Mouse (Mus musculus) frontal cortex, postnatal 14 days (tissue): ENCODE measurements around the gene Nr4a1.

Experiments used
- DNase-seq, 2 experiments: peaks; one replicate each; pipeline ENCODE4 v3.0.0; 2022; ENCODE audit warnings: low spot score in 2 of 2

Nr4a1 gene

DNA sequence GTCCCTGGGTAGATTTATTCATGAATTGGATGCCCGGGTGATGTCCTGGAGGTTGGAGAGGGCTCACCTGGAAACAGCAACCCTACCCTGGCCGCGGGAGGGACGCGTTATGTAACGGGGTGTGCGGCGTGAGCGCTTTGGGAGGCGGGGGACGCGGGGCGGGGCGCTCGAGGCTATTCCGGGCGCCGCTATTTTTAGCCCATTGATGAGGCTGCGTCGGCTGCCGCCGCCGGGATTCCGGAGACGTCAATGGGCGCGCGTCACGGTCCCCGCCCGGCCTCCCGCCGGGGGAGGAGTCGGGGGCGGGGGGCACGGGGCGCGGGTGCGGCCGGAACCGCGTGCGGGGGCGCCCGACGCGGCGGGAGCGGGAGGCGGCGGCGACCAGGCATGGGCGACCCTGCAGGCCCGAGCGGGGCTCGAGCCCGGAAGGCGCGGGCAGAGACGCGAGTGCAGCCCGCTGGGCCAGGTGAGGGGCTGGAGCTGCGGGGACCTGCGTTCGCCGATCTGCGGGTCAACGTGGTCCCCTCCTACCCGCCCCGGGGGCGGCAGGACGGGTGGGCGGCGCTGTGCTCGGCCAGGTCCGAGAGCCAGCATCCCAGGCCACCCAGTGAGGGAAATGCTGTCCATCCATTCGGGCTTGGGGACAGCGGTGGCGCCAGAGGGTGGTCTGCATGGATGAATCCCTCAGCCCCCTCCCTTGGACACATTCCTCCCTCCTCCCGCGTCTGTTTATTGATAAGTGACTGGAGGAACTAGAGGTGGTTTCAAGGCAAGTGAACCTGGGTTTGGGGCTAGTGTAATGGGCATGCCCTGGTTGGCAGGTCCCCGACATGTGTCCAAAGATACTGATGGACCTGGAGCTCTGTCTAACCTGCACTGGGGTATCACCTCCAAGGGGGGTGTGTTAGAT is at the start of gene Nr4a1:
TSS of gene Nr4a1 (plus strand) at position 384 of the 910 bp plus-strand sequence.
- DNase-seq, result peak; percentile 65 to 71

DNA sequence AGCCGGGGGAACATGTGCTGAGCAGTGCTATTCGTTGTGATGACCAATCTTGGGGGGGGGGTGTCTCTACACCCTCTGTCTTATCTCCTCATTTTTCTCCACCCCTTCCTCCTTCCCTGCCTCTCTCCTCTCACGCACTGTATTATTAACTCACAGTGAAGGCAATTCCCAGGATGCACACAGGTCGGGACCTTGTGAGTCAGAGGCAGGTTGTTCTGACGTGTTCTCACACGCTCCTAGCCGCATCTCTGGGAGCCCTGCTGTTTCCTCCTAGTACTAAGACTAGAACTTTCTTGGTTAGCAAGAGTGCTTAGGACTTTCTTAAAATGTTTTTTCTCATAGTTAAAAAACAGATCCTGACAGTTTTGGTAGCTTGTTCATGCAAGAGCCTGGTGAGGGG is 49.3 kb upstream of the Nr4a1 start:
- DNase-seq, result no peak

DNA sequence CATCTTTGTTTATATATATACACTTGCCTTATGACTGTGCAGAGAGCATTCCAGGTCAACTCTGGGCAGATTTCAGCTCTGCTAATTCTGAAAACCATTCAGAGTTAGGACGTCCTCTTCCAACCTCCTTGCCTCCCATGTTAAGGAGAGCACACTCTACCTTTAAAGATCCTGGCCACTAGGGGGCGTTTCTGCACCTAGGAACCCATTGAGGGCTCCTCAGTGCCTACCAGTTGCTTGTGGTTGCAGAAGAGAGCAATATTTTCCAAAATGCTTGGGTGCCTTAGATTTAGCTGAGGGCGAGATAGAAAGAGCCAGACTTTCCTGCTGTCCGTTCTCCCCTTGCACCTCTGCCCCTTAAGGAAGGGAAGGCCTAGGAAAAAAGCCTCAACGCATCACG is 43.8 kb upstream of the Nr4a1 start:
- DNase-seq, result no peak

DNA sequence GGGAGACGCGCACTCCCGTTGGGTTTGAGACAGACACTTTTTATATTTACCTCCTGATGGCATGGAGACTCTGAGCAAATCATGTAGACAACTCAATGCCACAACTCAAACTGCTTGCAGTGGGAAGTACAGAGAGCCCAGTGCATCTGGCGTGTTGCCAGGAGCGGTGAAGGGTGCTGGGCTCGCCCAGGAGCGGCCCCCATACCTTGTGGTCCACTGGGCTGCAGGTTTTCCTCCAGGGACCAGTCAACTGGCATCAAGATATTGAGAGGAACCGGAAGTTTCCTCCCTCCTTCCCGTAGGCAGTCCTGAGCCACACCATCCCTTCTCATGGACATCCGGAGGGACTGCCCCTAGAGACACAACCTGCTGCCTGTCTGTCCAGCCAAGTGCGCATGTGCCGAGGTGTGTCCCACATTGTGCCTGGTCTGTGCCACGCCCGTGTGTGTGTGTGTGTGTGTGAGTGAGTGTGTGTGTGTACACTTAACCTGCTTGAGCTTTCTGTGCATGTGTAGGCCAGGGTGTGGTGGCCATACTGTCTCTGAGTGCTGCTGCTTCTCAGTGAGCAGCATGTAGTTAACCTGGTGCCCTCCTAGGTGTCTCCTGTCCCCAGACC is 43.0 kb upstream of the Nr4a1 start:
- no peak for DNase-seq

DNA sequence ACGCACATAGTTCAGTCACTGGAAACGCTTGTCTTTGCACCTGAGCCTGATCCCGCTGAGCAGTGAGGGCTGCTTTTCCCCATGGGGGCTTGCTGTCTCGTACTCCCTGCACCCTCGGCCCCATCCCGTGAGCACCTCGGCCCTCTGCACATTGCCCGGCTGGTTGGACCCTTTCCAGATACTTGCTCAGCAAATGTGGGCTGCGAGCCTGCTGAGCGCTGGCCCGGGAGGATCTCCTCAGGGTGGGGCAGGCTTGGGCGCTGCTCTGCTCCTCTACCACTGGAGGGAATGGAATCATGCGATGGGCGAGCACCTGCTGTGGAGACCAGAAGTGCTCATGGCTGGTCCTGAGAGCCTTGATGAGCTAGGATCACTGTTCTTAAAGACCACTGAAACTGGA is 41.6 kb upstream of the Nr4a1 start:
- DNase-seq, result no peak

DNA sequence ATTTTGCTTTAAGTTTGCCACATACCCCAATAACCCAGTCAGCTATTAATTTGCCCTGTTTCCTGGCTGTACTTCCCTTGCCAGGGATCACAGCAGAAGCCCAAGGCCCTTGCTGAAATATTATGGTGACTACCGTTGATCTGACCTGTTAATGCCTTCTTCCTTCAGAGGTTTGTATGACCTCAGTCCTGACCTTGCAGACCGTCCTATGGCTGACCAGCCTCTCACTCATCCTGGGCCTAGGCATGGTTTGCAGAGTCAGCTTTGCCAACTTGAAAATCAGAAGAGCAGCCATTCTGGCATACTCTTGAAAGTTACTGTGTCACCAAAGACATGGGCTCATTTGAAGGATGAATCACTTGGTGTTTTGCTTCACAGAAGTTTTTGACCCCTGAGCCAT is 38.9 kb upstream of the Nr4a1 start:
- DNase-seq, result no peak

DNA sequence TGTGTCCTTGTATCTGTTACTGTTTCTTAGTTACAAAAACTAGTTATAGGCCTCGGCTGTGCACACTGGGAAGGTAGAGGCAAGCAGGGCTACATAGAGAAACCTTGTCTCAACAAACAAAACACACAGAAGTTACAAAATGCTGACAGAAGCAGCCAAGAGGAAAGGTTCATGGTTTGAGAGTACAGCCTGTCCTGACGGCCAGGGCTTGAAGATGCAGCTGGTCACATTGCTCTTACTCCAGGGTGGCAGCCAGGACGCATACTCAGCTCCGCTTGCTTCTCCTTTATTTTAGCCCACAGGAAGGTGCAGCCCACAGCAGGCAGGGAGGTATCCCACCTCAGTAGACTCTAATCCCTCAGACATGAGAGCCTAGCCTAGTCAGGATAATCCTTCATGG is 38.0 kb upstream of the Nr4a1 start:
- DNase-seq, result no peak

DNA sequence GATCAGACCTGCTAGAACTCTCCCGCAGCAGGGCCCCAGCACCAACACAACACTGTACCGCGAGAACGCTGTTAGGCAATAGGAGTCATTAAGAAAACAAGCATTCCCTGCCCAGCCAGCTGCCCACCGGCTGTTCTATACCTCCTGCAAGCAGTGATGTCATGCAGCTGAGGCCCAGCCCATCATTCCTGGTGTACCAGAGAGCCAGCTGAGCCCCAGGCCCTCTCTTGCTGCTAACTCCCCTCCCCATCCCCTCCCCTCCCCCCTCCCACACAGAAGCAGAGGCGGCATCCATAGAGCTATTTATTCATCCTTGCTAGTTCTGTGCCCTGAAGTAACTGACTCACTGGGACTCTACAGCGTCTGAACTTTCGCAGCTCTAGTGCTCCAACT is 33.2 kb upstream of the Nr4a1 start:
- no peak for DNase-seq

DNA sequence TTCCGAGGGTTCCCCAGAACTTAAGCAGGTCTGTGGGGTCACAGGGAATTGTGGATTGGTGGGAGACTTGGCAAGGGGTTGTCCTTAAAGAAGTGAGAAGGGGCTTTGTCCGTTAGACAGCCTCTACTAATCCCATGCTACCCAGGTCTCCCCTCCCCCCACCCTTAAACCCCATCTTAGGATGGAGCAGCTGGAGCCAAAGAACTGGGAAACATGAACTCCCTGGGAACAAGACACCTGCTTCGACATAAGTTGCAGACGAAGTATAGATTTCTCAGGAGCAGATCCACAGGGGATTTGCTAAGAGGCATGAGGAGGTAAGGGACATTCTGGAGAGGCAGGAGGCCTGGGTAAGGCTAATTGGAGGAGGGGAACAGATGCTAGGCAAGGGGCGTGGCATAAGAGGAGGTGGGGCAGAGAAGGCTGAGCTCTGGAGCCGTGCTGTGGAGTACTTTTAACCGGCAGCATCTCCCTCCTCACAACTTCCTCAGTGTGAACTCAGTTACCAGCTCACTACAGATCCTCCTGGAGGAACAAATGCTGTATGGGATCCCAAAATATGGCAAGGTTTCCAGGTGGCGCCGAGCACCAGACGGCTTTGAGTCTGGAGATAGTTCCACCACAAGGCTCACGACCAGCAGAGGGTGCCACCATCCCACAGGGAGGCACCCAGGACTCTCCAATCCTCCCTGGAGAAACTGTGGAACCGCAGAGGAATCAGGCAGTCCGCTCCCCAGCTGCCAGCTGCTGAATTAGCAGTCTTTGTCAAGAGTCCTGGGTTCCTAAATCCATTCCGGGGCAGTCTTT is 32.6 kb upstream of the Nr4a1 start:
- peak; percentile 79 to 86 for DNase-seq

DNA sequence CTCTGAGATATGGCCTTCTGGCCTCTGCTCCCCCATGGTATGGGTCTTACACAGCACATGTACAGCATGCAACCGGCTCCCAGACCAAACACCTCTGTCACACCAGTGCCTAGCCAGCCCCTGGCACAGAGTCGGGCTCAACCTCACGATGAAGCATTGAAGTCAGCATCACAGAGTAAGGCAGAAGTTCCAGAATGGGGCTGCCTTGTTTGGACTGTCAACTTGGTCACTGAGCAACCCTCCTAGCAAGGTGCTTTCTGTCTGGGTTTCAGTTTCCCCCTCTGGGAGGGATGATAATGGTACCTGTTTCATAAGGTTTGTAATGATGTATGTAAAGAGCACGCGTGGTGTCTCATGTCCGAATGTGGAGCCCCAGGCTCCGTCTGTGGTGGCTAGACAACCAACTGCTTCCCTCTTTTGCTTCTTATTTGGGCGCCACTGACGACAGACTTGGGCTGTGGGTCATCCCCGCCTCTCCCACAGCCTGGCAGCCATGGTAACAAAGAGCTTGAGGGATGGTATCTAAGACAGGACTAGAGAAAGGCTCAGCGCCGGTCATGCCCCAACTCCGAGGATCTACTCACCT is 31.1 kb upstream of the Nr4a1 start:
- no peak for DNase-seq

DNA sequence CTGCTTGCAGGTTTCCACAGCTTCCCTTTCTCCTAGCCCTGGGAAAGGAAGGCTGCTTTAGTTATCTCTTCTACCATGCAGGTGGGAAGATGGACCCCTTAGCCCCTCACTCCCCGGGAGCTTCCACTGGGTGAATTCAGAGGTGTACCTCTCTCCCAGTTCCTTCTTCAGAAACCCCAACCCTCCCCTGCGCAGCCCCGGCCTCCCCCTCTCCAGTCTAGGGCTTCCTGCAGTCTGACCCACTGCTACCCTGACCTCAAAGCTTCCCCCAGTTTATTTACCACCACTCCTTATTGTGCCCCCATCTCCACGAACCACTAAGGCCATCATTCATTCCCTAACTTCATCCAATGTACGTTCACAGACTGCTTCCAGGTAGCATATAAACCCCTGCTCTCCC is 30.5 kb upstream of the Nr4a1 start:
- DNase-seq, result no peak

DNA sequence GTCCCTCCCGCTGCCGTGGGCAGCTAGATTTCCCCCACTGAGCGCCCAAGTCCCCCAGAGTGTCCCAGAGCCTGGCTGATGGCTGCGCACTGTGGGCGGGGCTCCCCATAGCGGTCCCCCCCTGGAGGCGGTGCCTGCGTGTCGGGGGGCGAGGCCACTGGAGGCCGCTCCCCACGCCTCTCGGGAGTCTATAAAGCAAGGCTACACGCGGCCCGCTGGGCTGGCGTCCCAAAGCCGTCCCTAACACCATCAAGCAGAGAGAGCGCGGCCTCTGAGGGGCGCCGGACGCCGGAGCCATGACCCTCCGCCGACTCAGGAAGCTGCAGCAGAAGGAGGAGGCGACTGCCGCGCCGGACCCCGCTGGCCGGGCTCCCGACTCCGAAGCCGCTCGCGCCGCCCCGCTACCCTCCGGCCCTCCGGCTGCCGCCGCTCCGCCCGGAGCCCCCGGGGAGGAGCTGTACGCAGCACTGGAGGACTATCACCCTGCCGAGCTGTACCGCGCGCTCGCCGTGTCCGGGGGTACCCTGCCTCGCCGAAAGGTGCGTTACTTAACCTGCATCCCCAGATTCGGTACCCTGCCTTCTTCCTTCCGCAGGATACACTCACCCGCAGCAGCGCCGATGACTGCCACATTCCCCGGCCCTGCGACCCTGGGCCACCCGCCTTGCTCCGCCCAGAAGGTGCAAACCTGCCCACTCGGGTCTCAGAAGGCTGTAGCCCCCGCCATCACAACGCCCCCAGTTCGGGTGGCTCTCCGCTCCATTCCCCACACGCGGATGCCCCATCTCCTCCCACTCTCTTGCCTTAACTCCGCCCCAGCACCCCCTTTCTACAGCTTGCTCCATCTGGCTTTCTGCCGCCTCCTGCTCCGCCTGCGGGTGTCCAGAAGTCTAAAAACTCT is 29.8 kb upstream of the Nr4a1 start, which contains the start of gene Grasp:
TSS of gene Grasp (plus strand) at position 183 of the 901 bp plus-strand sequence.
- DNase-seq, result peak; percentile 76 to 81

DNA sequence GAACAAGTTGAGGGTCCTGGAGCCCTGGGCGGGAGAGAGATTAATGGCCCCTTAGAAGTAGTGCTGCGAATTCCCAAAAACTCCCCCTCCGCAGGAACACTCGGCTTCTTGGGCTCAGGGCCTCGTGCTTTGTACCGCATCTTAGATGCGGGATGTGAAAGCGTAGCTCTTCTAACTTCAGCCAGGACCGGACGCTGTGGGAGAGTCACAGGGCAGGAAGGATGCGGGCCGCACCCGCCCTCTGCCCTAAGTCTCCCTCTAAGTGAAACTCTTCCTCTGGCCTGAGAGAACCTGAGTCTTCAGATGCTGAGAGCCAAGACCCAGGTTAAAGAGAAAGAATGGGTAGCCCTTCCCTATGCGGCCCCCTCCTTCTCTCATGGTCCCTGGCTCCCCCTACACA is 29.1 kb upstream of the Nr4a1 start:
- no peak for DNase-seq

DNA sequence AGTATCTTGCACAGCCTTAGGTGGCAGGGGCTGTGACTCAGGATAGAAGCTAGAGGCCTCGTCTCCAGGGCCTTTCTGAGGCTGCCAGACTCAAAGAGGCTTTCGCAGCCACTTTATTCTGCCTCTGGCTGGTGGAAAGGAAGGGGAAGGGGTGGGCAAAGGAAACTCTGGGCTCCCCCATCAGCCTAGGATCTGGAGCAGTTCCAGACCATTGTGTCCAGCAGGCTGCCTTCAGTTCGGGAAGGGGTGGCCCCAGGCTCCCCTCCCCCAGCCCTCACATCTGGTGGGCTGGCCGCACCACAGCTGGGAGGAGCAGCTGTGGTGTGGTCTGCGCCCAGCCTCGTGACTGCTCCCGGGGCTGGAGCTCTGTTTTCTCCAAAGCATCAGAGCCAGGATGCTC is 26.1 kb upstream of the Nr4a1 start:
- no peak for DNase-seq

DNA sequence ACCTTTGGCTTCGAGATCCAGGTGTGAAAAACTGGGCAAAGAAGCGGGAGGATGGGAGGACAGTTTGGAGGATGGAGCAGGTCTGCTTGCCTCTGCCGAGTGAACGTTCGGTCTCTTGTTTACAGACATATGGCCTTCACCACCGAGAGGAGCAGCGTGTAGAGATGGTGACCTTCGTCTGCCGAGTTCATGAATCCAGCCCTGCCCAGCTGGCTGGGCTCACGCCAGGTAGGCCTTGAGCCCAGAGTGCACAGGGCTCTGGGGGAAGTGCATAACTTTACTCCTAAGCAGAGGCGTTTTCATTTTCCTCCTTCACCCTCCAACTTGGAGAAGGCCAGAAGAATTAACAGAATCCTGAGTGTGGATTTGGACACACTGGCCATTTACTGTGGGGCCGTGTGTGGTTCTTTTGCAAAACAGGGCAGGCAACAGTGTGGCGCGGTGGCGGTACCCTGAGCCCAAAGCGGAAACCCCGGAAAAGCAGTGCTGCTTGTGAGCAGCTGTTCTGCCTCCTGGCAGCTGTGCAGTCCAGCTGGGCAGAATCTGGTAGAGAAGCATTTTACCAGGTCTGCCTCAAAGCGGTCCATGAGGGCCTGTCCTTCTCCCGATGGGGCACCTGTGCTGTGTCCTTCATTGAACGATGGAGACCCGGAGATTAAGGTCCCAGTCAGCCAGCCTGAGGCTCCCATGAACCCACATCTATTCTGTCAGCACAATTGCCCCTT is 25.0 kb upstream of the Nr4a1 start:
- no peak for DNase-seq

DNA sequence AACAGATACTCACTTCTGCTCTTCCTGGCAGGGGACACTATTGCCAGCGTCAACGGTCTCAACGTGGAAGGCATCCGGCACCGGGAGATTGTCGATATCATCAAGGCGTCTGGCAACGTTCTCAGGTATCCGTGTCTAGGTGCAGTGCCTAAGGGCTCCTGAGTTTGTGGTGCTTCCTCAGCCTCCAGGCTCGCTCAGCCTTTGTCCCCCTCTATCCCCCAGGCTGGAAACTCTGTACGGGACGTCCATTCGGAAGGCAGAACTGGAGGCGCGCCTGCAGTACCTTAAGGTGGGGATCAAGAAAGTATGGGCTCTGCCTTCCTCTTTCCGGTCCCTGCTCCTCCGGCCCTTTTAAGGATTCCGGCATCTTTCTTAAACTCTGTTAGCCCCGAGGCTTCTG is 23.6 kb upstream of the Nr4a1 start:
- DNase-seq, result no peak

DNA sequence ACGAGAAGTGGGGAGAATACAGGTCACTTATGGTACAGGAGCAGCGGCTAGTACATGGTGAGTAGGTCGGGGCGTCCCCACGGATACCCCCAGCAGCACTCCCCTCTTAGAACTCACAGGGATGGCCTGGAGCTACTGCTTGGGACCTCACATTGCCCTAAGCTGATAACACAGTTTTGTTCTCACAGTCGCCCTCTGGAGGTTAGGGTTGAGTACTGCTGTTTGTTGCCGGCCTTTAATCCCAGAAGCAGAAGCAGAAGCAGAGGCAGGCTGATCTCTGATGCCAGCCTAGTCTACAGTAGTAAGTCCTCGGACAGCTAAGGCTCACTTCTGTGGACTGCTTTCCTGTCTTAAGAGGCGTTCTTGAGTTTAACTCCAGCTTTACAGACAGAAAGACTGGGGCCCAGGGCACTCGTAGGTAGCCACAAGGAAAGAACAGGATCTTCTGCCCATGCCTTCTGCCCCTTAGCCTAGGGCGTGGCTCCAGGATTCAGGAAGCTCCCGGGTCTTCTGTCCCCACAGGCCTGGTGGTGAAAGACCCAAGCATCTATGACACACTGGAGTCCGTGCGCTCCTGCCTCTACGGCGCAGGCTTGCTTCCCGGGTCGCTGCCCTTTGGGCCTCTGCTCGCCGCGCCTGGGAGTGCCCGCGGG is 22.9 kb upstream of the Nr4a1 start:
- DNase-seq, result no peak

DNA sequence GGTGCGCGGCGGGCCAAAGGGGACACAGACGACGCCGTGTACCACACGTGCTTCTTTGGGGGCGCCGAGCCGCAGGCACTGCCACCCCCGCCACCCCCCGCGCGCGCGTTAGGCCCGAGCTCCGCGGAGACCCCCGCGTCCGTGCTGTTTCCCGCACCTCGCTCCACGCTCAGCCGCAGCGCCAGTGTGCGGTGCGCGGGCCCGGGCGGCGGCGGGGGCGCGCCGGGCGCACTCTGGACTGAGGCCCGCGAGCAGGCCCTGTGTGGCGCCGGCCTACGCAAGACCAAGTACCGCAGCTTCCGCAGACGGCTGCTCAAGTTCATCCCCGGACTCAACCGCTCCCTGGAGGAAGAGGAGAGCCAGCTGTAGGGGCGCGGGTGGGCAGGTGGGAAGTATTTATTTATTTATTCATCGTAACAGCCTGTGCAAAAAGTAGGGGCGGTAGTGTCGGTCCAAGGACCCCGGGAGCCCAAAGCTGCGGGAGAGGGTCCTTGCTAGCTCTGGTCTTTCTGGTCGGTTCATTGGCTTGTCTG is 22.4 kb upstream of the Nr4a1 start:
- DNase-seq, result no peak

DNA sequence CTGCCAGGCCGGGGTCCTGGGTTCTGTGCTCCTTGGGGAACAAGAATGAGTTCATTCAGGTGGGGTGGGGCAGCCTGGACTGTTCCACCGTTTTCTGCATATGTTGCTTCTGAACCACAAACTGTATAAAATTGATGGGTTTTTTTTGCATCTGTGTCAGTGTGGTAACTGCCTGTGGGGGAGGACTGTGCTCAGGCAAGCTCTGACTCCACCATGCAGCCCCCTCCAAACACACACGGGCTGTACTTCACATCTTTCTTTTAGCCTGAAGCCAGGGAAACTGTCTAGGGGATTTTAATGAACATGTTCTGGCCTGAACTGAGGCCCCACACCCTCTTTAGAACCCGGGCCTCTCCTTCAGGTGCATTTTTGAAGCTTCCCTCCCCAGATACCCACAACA is 21.5 kb upstream of the Nr4a1 start:
- DNase-seq, result no peak

DNA sequence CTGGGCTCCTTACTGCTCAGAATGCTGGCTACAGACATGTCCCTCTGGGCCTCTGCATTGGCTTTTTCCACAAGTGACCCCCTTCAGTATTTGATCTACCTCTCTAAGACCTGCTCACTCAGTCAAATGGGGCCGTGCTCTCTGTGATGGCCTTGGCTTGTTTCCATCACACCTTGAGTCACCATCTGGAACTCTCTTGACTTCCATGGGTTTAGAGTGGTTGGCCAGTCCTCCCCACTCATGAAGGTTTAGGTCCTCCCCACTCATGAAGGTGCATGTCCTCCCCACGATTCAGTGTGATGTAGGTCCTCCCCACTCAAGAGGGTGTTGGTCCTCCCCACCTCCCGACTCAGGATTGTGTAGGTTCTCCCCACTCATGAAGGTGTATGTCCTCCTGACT is 20.9 kb upstream of the Nr4a1 start:
- DNase-seq, result no peak
